Mouse (Mus musculus): ENCODE measurements around the gene Ubash3b.

The Ubash3b gene

DNA sequence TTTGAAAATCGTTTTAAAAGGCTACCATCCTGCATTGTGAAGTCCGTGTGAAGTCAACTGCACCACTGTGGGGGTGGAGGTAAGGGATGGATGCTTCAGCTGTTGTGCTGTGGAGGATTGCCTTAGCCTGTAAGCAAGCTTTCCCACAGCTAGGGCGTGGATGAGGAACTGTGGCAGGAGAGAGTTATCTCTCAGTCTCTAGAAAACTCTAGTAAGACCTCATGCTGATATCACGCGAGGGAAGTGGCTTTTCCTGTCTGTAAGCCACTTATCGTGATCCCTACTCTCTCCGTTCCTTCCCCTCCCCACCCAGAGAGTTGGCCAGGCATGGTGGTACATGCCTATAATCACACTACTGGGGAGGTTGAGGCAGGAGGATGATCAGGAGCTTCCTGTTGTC lies 112.2 kb downstream of the Ubash3b start:
- no peak for DNase-seq

- no peak for DNase-seq
Observed at GRCm38 (mm10) chr9:41048820-41049219, 112.7 kb downstream of the Ubash3b start.

- no peak for DNase-seq
Observed at GRCm38 (mm10) chr9:41048216-41048615, 113.3 kb downstream of the Ubash3b start.

GRCm38 (mm10) chr9:41047654-41048053 lies 113.8 kb downstream of the Ubash3b start:
- no peak for DNase-seq

GRCm38 (mm10) chr9:41044626-41045025 lies 116.9 kb downstream of the Ubash3b start:
- peak; percentile 73 to 78 for DNase-seq

GRCm38 (mm10) chr9:41043641-41044040 lies 117.9 kb downstream of the Ubash3b start:
- DNase-seq: no peak

- no peak for DNase-seq
Observed at GRCm38 (mm10) chr9:41041404-41041803, 120.1 kb downstream of the Ubash3b start.

DNA sequence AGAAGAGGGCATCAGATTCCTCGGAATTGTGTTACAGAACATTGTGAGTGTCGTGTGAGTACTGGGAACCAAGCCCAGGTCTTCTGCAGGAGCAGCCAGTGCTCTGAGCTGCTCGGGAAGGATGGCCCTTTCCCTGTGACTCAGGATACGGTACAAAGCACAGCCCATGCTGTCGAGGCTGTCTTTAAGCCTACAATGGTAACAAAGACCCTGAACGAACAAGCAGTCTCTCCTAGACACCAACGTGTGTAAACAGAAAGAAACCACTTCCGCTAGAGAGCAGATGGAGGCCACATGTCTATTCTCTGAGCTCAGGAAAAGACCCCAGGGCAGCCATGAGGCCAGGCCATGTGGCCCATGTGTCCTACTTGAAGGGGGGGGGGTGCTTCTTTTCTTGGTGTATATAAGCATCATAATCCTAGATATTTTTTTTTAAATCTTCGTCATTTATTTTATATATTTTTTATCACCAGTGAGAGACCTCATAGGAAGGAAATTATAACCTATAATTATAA lies 123.3 kb downstream of the Ubash3b start:
- DNase-seq: no peak

GRCm38 (mm10) chr9:41031590-41032489 lies 129.7 kb downstream of the Ubash3b start:
- no peak for DNase-seq

DNA sequence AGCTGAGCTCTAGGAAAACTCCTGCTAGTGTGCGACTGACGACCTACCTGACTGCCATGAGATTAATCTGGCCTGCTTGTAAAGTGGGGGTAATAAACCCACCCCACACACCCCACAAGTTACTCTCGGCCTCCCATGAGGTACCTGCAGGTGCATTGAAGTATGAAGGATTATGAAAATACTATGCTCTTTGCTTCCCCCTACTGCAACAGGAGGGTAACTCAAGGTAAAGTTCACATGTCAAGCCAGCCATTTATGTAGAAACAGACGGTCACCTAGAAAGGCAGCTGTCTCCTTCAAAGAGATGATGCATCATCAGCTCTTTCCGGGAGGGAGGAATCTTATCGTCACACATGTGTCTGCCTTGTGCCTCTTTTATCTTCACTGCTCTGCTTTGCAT lies 131.7 kb downstream of the Ubash3b start:
- no peak for DNase-seq

DNA sequence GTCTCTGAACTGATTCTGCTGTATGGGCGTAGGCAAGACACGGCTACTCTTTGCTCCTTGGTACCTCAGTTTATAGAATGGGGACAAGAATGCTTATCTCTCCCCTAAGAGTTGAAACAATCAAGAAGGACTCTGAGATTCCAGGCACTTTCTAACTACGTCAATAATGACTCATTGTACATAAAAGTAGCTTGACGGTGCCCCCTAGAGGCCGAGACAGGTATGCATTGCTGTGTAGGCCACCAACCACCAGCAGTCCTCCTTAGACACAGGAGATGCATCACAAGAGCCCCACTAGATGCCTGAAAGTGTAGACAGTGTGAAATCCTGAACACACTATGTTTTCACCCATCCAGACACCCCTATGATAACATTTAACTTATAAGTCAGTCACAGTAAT lies 133.0 kb downstream of the Ubash3b start:
- DNase-seq: peak; percentile 15 to 38

- DNase-seq: no peak
Observed at GRCm38 (mm10) chr9:41021690-41022089, 139.8 kb downstream of the Ubash3b start.

- DNase-seq: no peak
Observed at GRCm38 (mm10) chr9:41020486-41020885, 141.0 kb downstream of the Ubash3b start.

DNA sequence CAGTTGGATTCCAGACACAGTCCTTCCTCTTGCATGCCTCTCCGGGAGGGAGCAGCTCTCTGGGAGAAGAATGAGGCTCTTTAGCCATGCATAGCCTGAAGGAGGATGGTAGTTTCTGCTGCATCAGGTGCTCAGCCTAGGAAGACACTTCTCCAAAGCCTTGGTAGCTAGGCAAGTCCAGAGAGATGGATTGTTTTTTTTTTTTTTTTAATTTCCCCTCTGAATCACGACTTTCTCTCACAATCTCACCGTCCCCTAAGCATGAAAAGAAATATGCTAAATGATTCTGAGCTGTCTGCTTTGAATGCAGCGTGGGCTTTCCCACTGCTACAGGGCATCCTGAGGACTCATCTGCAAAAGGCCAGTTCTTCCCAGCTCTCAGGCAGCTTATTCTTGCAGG lies 147.0 kb downstream of the Ubash3b start:
- no peak for DNase-seq

DNA sequence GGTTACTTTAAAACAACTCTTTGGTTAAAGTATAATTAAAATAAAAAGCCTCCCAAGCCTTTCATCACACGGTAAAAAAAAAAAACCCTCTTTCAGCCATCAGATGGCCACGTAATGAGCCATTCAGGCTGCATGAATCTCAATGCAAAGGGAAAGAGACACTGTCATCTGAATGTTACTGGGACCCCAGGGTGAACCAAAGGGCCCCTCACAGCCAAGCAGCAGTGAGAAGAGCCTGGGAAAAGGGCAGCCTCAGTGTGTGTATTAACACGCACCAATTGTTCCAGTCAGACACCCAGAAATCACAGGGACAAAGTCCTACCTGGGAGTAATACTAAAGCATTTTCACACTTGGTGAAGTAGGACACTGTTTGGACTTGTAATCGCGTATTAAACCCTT lies 149.0 kb downstream of the Ubash3b start:
- DNase-seq: no peak

DNA sequence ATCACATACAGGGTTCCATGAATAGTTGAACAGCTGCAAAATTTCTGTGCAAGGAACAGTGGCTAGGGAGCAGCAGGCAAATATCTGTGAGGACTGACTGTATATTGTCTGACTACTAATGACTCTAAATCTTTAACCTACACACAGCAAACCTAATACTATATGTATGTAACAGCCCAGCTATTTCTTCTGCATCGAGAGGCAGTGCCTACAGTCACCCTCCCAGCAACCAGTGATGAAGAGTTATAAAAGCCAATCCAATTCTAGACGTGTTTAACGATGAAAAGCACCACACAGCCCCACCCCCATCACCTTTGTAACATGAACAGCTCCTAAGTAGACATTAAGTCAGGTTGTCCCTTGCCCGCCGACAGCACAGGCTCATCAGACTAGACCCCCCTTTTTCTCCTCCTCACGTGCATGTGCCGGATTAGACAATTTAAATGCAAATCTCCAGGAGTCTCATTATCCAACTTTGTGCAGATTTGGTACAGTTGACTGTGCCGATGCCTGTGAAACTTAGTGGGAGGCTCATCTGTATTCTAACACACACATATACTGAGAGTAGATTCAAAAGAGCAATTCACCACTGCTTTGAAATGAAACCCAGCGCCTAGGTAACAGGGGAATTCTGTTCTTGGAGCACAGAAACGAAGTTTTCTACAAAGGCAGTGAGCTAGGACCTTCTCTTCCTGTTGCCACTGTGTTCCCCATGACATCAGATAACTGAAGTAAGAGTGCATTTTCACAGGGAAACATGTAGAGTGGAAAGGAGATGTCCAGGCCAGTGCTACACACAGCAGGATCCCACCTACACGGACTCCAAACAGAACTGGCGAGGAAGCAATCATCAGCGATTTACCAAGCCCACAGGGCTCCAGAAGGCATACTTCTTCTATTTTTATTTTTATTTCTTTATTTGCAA lies 149.7 kb downstream of the Ubash3b start:
- DNase-seq: no peak

DNA sequence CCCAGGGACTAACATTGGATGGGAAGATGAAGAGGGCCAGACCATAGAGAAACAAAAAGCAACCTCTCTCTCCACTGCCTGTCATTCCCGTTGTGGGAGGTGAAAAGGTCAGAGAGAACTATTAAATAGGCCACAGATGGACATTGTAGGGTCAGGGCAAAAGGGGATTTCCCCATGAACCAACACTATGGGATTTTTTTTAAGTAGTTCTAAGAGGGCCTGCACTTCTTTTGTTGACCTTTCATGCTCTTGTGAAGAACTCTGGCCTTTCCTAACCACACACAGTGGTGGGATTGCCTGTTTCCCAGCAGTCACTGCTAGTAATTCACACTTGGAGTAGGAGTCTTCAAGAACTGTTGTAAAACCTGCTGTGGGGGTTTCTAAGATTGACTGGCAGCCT lies 153.7 kb downstream of the Ubash3b start:
- DNase-seq: no peak

DNA sequence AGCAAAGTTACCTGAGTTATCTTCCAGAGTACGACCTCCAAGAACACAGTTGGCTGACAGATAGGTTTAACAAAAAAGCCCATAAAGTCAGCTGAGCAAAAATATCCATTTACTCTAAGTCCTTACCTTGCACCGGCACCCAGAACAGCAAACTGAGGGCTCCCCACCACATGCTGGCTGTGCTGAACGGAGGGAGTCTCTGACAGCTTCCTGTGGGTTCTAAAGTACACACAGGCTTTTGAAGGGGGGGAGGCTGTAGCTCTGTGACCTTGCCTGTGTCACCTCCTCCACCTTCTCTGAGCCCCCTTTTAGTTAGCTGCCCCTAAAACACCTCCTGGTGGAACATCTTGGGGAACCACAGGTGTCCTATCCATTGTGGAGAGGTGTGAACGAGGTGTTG lies 157.1 kb downstream of the Ubash3b start, which contains the start of gene Crtam:
Crtam (minus strand) TSS at position 214 of the 400 bp plus-strand sequence.
- DNase-seq: no peak

- DNase-seq: no peak
Observed at GRCm38 (mm10) chr9:40997116-40997779, 164.2 kb downstream of the Ubash3b start.

DNA sequence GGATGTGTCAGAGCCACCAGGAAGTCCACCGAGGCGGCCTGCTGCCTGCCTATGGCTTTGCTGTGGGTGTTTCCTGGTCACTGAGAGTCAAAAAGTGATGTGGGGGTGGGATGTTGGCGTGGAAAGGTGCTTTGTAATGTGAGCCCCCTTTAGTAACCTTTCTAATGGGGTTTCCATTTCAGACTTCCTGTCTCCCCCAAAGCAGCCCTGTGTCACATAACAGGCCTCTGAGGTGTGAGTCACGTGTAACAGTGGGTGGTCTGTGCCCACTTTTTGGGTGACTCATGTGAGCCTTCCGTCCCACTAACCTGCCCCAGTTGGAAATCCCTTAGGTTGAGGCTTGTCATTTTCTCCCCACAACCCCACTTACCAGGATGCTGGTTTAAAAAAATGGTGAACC lies 167.4 kb downstream of the Ubash3b start:
- DNase-seq: no peak

DNA sequence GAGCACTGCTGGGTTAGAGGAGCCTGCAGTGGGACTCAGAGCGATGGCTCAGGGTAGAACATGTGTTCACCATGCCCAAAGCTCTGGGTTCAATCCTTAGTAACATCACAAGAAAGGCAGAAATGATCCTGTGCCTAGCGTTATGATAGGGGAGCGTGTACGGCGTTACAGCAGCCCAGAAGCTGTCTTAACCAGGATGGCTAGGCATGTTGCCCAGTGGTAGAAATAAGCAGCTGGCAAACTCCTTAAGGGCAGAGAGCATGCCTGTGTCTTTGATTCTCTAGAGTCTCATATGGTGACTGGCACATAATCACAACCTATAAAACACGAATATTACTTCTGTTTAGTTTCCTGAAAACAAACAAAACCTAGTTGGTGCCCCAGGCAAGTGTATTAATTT lies 170.0 kb downstream of the Ubash3b start:
- no peak for DNase-seq

DNA sequence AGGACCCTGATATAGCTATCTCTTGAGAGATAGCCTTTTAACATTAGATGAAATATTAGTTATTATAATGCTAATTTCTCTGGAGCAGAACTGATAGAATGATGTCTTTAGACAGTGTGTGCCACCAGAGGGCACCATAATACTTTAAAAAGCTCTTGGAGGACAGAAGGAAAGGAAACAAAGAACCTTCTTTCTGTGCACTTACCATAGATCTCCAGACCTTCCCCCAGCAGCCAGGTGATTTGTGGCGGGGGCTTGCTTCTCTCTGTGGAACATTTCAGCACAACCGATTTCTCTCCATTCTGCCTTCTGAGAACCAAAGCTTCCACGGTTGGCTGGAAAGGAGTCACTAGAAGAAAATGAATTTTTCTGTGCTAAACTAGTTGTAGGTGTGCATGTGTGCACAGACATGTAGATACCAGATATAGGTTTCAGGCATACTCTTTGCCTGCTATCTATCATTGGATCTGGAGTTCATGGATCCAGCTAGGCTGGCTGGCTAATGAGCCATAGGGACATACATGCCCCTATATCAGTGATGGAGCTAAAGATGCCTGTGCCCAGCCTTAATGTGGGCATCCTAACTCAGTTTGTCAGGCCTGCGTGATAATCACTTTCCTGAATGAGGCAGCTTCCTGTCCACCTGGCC lies 171.4 kb downstream of the Ubash3b start:
- DNase-seq: peak in 1 of 2 experiments; percentile 19

All from lung, adult 18-20 months (tissue).